Mouse (Mus musculus): ENCODE results near the gene Gm20695. TPM values are rescaled to one million over a fixed set of nuclear protein-coding genes. Genes with fewer than 3 reads are reported as not detected.

The Gm20695 gene
- polyA plus RNA-seq, 1 experiment, result not detected

GRCm38 (mm10) chr16:3891621-3892295 lies 7.3 kb downstream of the Gm20695 start:
- 93% methylated on average over 14 of the region's 14 CpGs for WGBS
- DNase-seq (ENCODE audit: low read depth, low spot score), result no peak

DNA sequence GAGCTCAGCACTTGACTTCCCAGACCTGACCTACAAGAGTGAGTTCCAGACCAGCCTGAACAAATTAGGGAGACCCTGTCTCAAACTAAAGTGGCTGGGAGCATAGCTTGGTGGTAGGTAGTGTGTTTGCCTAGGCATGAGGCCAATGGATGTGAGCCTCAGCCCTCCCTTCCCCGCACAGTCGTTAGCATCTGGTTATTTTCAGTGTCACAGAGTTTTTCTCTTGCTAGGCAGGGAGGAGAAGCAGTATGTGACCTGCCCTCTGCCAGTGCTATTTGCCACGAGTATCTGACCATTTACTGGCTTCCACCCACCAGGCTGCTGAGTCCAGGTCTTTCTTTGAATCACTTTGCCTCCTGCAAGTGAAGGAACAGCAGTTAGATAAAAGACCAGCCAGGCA lies 9.3 kb downstream of the Gm20695 start:
- 36% methylated on average over 3 of the region's 3 CpGs for WGBS
- DNase-seq (ENCODE audit: low read depth, low spot score), result no peak

GRCm38 (mm10) chr16:3895173-3895792 lies 10.8 kb downstream of the Gm20695 start:
- WGBS, result 42% methylated on average over 9 of the region's 9 CpGs

GRCm38 (mm10) chr16:3896046-3896445 lies 11.6 kb downstream of the Gm20695 start:
- 60% methylated on average over 6 of the region's 6 CpGs for WGBS
- no peak for DNase-seq (ENCODE audit: low read depth, low spot score)

More at GRCm38 (mm10) chr16:3895173-3895792, 10.8 kb downstream of the Gm20695 start:
- peak; percentile 75 for DNase-seq (ENCODE audit: low read depth, low spot score)

GRCm38 (mm10) chr16:3896553-3896952 lies 12.1 kb downstream of the Gm20695 start:
- WGBS, result 55% methylated on average over 1 of the region's 1 CpGs
- DNase-seq (ENCODE audit: low read depth, low spot score), result no peak

DNA sequence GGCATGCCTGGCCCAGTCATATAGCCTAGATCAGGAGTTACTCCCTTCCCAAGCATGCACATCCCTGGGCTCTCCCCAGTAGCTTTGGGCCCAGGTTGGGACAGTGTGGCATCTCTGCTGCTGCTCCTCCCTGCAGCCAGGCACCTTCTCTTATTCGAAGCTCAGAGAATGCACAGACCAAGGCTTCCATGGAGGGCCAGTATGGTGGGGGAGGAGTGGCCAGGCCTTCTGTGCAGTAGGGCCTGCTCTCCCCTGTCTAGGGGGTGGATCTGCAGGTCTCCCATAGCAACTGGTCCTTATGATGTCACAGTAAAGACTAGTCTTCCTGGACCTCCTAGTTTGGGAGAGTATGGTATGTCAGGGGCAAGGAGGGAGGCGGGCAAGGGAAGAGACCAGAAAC lies 23.0 kb downstream of the Gm20695 start:
- no peak for DNase-seq (ENCODE audit: low read depth, low spot score)
- WGBS, result 76% methylated on average over 2 of the region's 2 CpGs

- under 1% methylated on average over 33 of the region's 33 CpGs for WGBS
- peak; percentile 81 for DNase-seq (ENCODE audit: low read depth, low spot score)
Measured at GRCm38 (mm10) chr16:3908537-3909111, 24.2 kb downstream of the Gm20695 start, which contains the start of the genes 1700037C18Rik and Cluap1. 1700037C18Rik (minus strand) TSS chr16:3908689. Cluap1 (plus strand) TSS chr16:3908801.

GRCm38 (mm10) chr16:3909118-3909517 lies 24.7 kb downstream of the Gm20695 start:
- DNase-seq (ENCODE audit: low read depth, low spot score), result no peak
- 1% methylated on average over 20 of the region's 20 CpGs for WGBS

- DNase-seq (ENCODE audit: low read depth, low spot score), result no peak
- WGBS, result 98% methylated on average over 2 of the region's 2 CpGs
Measured at GRCm38 (mm10) chr16:3920756-3921155, 36.3 kb downstream of the Gm20695 start.

DNA sequence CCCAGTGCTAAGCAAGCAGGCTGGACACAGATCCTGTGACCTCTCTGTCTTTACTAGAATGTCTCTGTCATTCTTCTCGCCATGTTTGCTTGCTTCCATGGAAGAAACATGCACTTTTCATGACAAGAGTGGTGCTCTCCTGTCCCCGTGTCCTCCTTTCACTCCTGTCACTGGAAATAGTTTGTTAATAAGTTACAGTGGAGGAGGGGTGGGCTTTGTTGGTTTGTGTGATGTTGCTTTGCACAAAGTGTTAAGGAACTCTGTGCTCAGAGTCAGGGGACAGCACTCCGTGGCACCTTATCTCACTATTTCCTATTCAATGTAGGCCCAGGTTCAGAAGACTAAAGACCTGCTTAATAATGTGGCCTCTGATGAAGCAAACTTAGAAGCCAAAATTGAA lies 39.1 kb downstream of the Gm20695 start:
- 94% methylated on average over 3 of the region's 3 CpGs for WGBS
- no peak for DNase-seq (ENCODE audit: low read depth, low spot score)

DNA sequence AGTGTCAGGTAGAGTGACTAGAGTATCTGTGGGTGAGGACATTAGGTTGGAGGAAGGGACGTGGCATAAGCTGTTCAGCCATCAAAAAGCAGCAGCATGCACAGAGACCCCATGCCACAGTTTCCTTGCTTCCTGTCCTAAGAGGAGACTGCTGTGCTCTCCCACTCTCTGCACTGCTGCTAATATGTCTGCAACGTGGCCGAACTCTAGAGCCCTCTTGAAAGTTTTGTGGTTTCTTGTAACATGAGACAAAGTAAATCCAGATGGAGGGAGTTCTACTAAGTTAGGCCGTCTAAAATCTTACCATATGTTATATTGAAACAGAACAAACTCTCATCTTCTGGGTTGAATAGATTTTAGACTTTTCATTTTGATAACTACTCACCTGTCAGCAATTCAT lies 39.5 kb downstream of the Gm20695 start:
- 83% methylated on average over 4 of the region's 4 CpGs for WGBS
- DNase-seq (ENCODE audit: low read depth, low spot score), result no peak

DNA sequence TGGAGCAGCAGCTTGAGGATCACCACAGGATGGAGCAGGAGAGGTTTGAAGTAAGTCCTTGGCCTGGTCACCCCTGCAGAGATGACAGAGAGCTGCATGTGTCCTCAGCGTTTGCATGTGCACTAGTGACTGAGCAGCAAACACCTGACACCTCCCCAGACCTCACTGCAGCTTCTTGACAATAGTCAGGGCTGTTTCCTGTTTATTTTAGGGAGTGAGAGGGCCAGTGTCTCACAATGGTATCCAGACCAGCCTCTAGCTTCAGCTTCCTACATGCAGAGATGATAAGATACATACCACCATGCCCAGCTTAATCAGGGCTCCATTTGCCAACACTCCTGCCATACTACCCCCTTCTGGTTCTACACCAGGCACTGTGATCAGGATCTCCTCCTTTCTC lies 44.1 kb downstream of the Gm20695 start:
- 20% methylated on average over 1 of the region's 1 CpGs for WGBS
- no peak for DNase-seq (ENCODE audit: low read depth, low spot score)

DNA sequence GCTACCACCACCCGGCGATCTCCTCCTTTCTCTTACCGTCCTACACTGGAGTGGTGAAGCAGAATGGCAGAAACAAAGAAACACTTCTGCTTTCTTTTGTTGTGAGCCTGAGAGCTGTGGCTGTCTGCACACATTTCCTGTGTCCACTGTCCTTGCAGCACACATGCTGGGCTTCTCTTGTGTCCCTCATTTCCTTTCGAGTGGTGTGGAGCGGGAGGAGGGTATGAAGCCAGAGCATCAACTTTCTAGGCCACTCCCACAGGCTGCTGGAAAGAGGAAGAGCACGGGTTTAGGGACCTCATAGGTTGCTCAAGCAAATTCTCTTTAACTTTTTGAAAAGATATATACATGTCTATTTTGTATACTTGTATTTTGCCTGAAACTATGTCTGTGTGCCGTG lies 44.7 kb downstream of the Gm20695 start:
- WGBS, result 80% methylated on average over 7 of the region's 7 CpGs
- DNase-seq (ENCODE audit: low read depth, low spot score), result no peak

DNA sequence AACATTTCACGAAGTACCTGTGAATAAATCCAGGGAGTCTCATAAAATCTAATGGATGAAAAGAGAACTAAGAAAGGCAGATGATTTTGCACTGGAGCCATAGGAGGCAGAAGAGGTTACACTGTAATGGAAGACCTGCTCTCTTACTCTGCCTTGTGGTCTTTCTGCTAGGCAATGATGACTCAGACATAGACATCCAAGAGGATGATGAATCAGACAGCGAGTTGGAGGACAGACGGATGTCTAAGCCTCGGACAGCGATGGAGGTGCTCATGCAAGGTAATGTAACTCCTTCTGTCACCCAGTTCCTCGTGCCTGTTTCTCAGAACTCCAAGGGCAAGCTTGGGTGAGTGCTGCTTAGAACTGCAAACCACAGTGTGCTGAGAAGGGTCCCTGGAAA lies 49.1 kb downstream of the Gm20695 start:
- DNase-seq (ENCODE audit: low read depth, low spot score), result no peak
- WGBS, result 92% methylated on average over 6 of the region's 6 CpGs

DNA sequence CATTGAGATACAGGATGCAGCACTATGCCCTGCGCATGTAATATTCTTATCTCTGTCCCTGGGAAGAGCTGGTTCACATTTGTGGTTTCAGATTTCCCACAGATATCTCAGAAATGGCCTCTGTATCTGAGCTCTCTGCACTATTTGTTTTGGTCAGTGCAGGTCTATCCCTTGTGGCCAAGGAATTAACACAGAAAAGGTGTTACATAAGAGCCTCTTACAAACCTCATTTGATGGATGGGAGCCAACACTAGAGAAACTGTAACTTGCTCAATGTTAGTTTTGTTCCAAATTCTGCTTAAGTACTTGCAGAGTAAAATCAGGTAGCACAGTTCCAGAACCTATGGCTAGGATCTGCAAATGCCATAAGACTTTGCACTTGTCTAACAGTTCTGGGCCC lies 49.6 kb downstream of the Gm20695 start:
- no peak for DNase-seq (ENCODE audit: low read depth, low spot score)
- WGBS, result 95% methylated on average over 1 of the region's 1 CpGs

- DNase-seq (ENCODE audit: low read depth, low spot score), result no peak
- 84% methylated on average over 4 of the region's 4 CpGs for WGBS
Measured at GRCm38 (mm10) chr16:3934701-3935100, 50.3 kb downstream of the Gm20695 start.

- WGBS, result 87% methylated on average over 1 of the region's 1 CpGs
- no peak for DNase-seq (ENCODE audit: low read depth, low spot score)
Measured at GRCm38 (mm10) chr16:3951141-3951540, 66.7 kb downstream of the Gm20695 start.

DNA sequence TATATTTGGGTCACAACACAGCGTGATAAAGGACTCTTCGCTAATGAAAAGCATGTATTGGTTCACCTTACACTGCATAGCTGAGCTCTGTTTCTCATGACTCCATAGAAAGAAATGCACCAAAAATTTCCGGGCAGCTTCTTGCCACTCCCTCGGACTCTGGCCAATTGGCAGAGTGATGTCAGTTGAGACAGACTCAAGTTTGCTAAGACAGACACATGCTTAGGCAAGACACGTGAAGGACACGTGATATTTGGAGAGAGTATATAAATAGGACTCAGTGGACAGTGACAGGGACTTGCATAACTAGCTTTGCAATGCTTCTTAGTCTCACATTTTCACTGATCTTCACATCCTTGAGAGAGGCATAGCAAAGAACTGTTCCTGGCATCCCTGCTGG lies 71.9 kb downstream of the Gm20695 start:
- no peak for DNase-seq (ENCODE audit: low read depth, low spot score)
- 51% methylated on average over 6 of the region's 6 CpGs for WGBS

GRCm38 (mm10) chr16:3959261-3959660 lies 74.8 kb downstream of the Gm20695 start:
- 60% methylated on average over 2 of the region's 2 CpGs for WGBS
- no peak for DNase-seq (ENCODE audit: low read depth, low spot score)

GRCm38 (mm10) chr16:3964990-3965389 lies 80.5 kb downstream of the Gm20695 start:
- WGBS, result 64% methylated on average over 10 of the region's 10 CpGs
- no peak for DNase-seq (ENCODE audit: low read depth, low spot score)

- no peak for DNase-seq (ENCODE audit: low read depth, low spot score)
- WGBS, result 66% methylated on average over 3 of the region's 3 CpGs
Measured at GRCm38 (mm10) chr16:3965534-3965933, 81.1 kb downstream of the Gm20695 start.

Data from large intestine, adult 2 months (tissue).